Mouse (Mus musculus) left cerebral cortex, adult 2 months (tissue): ENCODE data around the gene Pafah1b1. TPM values are rescaled to one million over a fixed set of nuclear protein-coding genes. Genes with fewer than 3 reads are reported as not detected.

Experiments used
- DNase-seq, 2 experiments: peaks; one replicate each; pipeline ENCODE4 v3.0.0; 2021 to 2022; ENCODE audit warnings: low spot score in 2 of 2, mixed read lengths in 1 of 2; ENCODE audit errors: extremely low spot score in 1 of 2
- H3K27ac ChIP-seq: fragments of 200-600 bp; 2 replicates; pipeline ENCODE4 v1.8.1; 2022
- H3K4me3 ChIP-seq: fragments of 200-600 bp; 2 replicates; pipeline ENCODE4 v1.8.1; 2022
- CTCF ChIP-seq: fragments of 200-600 bp; IDR thresholded peaks from 2 replicates; pipeline ENCODE4 v1.8.1; 2022; ENCODE audit warnings: antibody characterized with exemption, mild to moderate bottlenecking, moderate library complexity
- intact Hi-C: fragments of 180-260 bp; cut with DNase I; formaldehyde crosslinking; loops from one replicate; pipeline ENCODE4 v1.15.1; 2025
- total RNA-seq, 2 experiments: library from RNA; stranded (reverse); gene quantifications; 2 replicates each; pipeline ENCODE4 v1.2.3; 2021

The Pafah1b1 gene
- total RNA-seq, 2 experiments from 2014 or later = 372 to 402 TPM

DNA sequence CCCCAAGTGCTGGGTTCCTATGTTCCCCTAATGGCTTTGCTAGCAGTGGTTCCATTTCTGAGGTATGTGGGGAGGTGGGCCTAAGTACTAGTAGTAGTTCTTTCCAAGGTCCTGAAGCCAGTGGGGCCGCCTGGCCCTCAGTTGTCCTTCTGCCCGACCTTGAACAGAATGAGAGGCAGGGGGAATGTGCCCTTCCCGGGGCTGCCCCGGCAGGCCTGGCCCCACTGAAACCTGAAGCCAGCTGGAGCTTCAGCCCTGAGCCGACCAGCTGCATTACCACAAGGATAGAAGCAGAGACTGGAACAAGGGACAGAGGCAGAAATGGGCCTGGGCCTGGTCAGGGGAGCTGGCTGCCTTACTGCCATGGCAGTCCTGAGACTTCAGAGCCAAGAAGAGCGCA is 71.1 kb downstream of the Pafah1b1 start:
- no peak for TF ChIP-seq CTCF
- Histone ChIP-seq H3K27ac (peak overlapping the region; percentile 8; the same call in 1 of the 2 replicates), H3K4me3 (no peak overlapping the region)
- intact Hi-C loops = no loop called here
- no peak for DNase-seq

DNA sequence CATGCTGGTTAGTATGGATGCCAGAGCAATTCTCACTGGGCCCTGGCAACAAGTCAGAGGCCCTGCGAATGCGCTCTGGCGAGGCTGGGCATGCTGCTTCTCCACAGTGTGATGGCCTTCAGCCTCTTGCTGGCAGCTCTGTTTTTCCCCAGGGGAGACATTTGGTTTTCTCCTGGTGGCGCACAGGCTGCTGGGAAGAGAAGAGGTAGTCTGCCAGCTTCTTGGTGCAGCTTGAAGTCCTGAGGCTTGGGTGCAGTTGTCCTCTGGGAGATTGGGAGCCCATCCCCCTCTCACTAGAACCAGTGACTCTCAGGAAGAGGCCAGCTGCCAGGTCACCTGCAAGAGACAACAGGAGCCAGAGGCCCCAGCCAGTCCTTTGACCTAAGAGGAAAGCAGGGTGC is 71.7 kb downstream of the Pafah1b1 start:
- intact Hi-C loops = no loop called here
- TF ChIP-seq CTCF = no peak
- no peak for DNase-seq
- Histone ChIP-seq H3K4me3 (no peak overlapping the region), H3K27ac (peak overlapping the region; percentile 8)

DNA sequence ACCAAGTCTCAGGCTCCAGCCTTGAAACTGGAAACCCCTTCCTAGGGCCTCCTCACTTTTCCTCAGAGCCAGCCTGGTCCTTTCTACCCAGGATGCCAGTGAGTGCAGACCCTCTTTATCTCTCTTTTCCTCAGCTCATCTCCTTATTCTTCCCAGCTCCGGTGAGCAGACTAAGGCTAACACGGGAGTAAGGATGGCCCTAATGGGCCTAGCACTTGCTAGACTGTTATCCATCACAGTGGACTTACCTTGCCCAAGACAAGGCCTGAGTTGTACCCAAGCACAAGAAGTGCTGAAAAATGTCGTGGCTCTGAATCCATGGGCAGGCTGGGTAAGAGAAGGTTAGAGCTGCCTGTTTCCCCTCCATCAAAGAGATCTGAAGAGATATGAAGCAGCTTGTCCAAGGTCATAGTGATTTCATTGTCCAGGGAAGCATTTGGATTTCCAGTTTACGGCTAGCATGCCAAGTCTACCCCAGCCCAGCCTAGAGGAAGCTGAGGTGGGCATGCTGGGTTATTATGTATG is 73.8 kb downstream of the Pafah1b1 start:
- intact Hi-C loops = no loop called here

DNA sequence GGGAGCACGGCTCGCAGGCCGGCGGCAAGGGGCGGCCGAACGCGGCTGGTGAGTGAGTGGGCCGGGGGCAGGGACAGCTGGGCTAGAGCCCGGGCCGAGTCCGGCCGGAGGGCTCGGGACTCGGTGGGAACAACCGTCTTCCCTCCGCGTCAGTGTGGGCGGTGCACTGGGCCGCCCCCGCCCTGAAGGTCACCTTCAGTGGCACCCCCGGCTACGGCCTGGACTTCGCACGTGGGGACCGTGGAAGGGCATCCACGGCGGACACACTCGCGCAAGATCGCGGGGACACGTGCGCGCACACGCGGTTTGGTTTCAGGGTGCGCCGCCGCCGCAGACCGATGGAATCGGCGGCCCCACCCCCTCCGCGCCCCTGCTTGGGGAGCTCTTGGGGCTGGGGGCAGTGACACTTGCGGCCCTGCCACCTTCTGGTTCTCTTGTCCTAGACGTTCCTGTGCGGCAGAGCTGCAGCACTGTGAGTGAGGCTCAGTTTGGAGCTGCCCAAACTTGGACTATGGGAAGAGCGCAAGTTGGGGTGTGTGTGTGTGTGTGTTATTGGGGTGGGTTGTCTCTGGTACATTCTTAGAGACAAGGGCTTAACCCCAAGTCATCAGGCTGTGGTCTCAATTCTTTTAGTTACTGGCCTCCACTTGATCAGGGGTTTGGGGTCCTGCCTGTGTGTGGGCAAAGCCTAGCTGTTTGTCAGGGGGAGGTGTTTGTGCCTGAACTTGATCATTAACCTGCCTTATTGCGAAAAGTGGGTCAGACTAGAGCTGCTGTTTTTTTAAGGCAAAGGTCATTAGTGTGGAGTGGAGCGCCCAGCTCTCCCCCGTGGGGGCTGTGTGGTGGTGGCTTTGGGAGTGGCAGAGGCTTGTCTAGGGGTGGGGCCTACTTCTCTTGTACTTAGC is 74.6 kb downstream of the Pafah1b1 start:
- Histone ChIP-seq H3K27ac (peak overlapping the region; percentile 90), H3K4me3 (peak overlapping the region; percentile 99)
- intact Hi-C loops = loop anchor here (1.0 to 2.0 kb wide), 2 partner anchors 12 to 73 kb away; no protein-coding TSS in a partner anchor
- TF ChIP-seq CTCF = no peak
- peak in 1 of 2 experiments; percentile 47 for DNase-seq

More for the DNA sequence above, 73.8 kb downstream of the Pafah1b1 start:
- no peak for DNase-seq
- Histone ChIP-seq H3K4me3 (peak overlapping the region; percentile 99), H3K27ac (peak overlapping the region; percentile 6; the same call in 1 of the 2 replicates)
- TF ChIP-seq CTCF = no peak

DNA sequence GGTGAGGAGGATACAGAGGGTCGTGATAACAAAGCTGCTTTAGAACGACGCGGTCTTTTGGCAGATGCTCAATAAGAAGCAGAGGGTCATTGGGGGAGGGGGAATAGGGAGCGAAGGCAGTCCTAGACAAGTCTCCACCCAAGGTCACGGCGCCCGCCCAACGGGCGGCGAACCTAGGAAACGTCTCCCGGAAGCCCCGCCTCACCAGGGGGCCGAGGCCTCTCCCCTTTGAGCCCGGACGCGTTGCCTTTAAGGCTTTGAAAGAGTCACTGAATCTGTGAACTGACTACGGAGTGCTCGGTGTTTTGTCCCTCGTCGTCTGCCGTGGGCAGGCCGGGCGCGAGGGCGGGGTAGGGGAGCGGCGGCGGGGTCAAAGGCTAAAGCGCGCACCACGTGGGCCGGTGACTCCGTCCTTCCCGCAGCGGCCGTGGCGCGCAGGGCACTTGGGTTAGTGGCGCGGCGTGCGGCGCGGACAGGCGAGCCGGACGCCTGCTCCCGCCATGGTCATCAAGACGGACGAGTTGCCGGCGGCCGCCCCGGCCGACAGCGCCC is 75.3 kb downstream of the Pafah1b1 start, which contains the start of gene Cluh:
Gene Cluh, plus strand, starts transcription at position 401 of the 552 bp plus-strand sequence.
- Histone ChIP-seq H3K4me3 (peak within 1 kb of the TSS; percentile 99), H3K27ac (peak within 1 kb of the TSS; percentile 90)
- intact Hi-C loops = loop anchor here (1.0 to 2.0 kb wide), 2 partner anchors 11 to 74 kb away; no protein-coding TSS in a partner anchor
- TF ChIP-seq CTCF = no peak
- DNase-seq = peak; percentile 98 to 99

DNA sequence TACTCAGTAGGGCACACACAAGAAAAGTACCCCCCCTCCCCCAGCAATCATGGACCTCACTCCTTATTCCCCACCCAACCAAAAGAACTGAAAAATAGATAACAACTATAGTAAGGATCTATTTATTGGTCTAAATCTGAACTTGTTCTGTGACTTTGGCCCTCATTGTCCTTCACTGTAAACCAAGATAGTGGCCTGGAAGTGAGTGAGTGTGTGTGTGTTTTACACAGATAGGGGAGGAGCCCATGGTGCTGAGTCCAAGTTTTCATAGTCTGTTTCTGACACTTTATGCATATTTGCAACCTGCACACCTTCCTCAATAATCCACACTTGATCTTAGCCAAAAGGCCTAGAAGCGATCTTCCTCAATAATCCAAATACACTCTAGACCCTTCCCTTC is 75.8 kb downstream of the Pafah1b1 start:
- intact Hi-C loops = loop anchor here (1.0 to 2.0 kb wide), 2 partner anchors 10 to 74 kb away; no protein-coding TSS in a partner anchor
- DNase-seq = no peak
- TF ChIP-seq CTCF = no peak
- Histone ChIP-seq H3K27ac (peak overlapping the region; percentile 90), H3K4me3 (peak overlapping the region; percentile 99)

DNA sequence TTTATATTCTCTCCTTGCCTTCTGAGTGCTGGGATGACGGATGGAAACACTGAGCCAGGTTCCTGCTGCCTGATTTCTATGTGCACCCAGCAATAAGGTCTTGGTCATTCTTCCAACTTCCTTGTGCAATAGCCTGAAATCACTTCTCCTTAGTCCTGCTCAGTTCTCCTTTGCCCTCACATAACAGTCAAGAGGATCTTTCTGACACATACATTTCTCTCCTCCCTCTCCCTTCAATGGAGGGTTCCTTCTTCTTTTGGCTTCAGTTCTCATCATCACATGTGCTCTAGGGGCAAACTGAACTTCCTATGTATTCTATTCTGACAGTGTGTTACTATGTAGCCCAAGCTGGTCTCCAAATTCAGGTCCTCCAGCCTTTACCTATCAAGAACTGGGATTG is 76.5 kb downstream of the Pafah1b1 start:
- no peak for DNase-seq
- H3K4me3 ChIP-seq = no peak overlapping the region
- H3K27ac ChIP-seq = no peak overlapping the region
- intact Hi-C loops = loop anchor here (2.0 kb wide), 1 partner anchor 75 kb away; no protein-coding TSS in a partner anchor
- no peak for TF ChIP-seq CTCF

DNA sequence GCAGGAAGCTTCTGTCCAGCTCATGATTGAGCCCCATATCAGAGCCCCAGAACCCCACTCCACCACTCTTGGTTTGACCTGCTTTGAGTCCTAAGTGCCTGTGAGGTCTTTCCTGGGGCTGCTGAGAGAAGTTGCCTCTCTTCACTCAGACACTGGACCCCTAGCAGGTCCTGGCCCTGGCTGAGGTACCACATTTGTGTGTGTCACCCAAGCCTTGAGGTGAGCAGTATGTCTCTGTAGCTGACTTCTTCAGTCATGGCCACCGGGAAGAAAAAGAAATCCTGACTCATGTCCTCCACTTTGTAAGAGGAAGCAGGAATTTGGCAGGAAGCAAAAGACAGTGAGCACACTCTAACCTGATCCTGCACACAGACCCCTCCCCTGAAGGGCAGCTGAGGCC is 84.8 kb downstream of the Pafah1b1 start:
- no peak for DNase-seq
- intact Hi-C loops = loop anchor here (5.0 kb wide), 2 partner anchors 82 to 193 kb away; partner anchors contain the start of gene Mnt
- Histone ChIP-seq H3K4me3 (no peak overlapping the region), H3K27ac (no peak overlapping the region)
- no peak for TF ChIP-seq CTCF

DNA sequence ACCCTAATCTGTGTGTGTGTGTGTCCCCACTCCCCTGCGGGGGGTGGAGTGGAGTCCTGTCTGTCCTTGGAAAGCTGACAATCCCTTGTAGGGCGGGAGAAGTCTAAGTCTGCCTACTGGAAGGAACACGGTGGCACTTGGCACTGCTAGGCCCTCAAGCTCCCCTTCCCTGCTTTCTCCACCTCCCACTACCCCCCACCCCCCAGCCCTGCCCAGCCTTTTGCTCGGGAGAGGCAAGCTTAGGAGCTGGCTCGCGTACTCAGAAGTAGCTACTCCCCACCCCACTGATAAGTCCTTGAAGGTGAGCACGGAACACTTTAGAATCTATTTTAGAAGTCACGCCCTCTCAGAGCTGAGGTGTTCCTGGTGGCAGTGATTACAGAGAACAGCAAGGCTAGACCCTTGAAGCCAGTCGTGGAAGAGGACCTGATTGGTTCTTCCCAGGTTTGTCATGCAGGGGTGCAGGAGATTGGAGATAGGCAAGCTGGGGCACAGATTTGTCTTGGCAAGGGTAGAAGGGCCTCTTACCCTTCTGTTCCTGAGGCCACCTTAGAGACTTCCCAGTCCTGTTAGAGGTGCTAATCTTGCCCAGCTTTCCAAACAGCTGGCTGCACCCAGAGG is 85.6 kb downstream of the Pafah1b1 start:
- Histone ChIP-seq H3K4me3 (peak overlapping the region; percentile 60), H3K27ac (peak overlapping the region; percentile 90)
- TF ChIP-seq CTCF = no peak
- intact Hi-C loops = loop anchor here (1.0 to 5.0 kb wide), 3 partner anchors 10 to 193 kb away; partner anchors contain the start of genes Cluh and Mnt
- DNase-seq = no peak

DNA sequence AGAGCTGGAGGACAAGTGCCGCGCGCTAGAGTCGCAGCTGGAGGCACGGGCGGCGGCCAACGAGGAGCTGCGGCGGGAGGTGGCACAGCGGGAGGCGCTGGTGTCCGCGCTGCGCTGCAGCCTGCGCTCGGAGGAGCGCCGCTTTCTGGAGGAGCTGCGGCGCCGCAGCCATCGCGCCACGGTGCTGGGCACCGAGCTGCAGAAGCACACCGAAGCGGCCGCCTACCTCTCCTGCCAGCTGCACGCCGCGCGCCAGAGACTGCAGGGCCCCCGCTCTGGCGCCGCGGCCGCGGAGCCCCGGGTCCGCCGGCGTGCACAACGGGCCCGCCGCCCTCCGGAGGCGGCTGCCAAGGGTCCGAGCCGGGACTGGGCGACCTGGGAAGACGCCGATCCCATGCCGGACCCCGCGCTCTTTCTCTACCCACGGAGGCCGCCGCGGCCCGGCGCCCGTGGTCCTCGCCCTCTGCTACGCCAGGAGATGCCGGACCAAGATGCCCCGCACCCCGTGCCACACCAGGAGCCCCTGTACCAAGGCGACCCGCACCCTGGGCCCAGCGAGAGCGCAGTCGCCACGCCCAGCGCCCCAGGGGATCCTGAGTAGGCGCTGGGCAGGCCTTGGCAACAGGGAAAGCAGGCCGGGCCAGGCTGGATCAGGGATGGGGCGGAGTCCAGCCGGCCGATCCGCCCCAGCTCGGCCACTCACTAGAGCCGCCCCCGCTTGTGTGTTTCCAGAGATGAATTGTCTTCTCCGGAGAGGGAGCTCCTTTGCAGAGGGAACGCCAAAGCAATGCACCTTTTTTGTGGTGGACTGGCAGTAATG is 86.3 kb downstream of the Pafah1b1 start:
- Histone ChIP-seq H3K27ac (peak overlapping the region; percentile 90), H3K4me3 (peak overlapping the region; percentile 60)
- peak; percentile 48 for TF ChIP-seq CTCF
- intact Hi-C loops = loop anchor here (1.0 to 5.0 kb wide), 3 partner anchors 11 to 194 kb away; partner anchors contain the start of genes Cluh and Mnt
- DNase-seq = peak; percentile 78 to 82
